Mouse (Mus musculus) MEL (cell line): ENCODE results near the gene Hcfc2. TPM values are rescaled to one million over a fixed set of nuclear protein-coding genes. Genes with fewer than 3 reads are reported as not detected.

Source experiments
- DNase-seq: peaks from one replicate; pipeline ENCODE4 v3.0.0; 2011; ENCODE audit warnings: low read depth, low spot score
- H3K27ac ChIP-seq: 2 replicates; pipeline ENCODE4 v1.5.1; 2012; ENCODE audit warnings: low read depth, mild to moderate bottlenecking, control low read depth, low read length, moderate library complexity; ENCODE audit not compliant: control insufficient read depth
- H3K27me3 ChIP-seq, 2 experiments: fragments of 150-350 bp in 1 of 2; sonication (generic) in 1 of 2; 2 replicates each; pipeline ENCODE4 v1.6.1; 2012; ENCODE audit warnings: low read length in 2 of 2, mild to moderate bottlenecking in 2 of 2, improper control_type of control experiment in 1 of 2, moderate library complexity in 1 of 2; ENCODE audit not compliant: insufficient read depth in 2 of 2, control insufficient read depth in 1 of 2
- H3K36me3 ChIP-seq, 2 experiments: 2 replicates each; pipeline ENCODE4 v1.6.1; 2012 to 2014; ENCODE audit warnings: low read length in 2 of 2, improper control_type of control experiment in 1 of 2, inconsistent platforms in 1 of 2, mild to moderate bottlenecking in 1 of 2; ENCODE audit not compliant: insufficient read depth in 2 of 2, control insufficient read depth in 1 of 2
- H3K4me1 ChIP-seq, 2 experiments: fragments of 150-350 bp in 1 of 2; sonication (generic) in 1 of 2; 2 replicates each; pipeline ENCODE4 v1.6.1; 2012; ENCODE audit warnings: low read length in 2 of 2, improper control_type of control experiment in 1 of 2, mild to moderate bottlenecking in 1 of 2; ENCODE audit not compliant: insufficient read depth in 2 of 2, control insufficient read depth in 1 of 2
- H3K4me3 ChIP-seq, 2 experiments: fragments of 150-350 bp in 1 of 2; sonication (generic) in 1 of 2; 2 replicates each; pipeline ENCODE4 v1.5.1; 2012; ENCODE audit warnings: low read depth in 2 of 2, low read length in 2 of 2, mild to moderate bottlenecking in 2 of 2, moderate library complexity in 2 of 2, control low read depth in 1 of 2, improper control_type of control experiment in 1 of 2; ENCODE audit not compliant: control insufficient read depth in 1 of 2, insufficient read depth in 1 of 2
- H3K79me2 ChIP-seq: 2 replicates; pipeline ENCODE4 v1.6.1; 2012; ENCODE audit warnings: mild to moderate bottlenecking, low read length, moderate library complexity; ENCODE audit not compliant: control insufficient read depth, poor library complexity, insufficient read depth
- H3K9ac ChIP-seq: 2 replicates; pipeline ENCODE4 v1.6.1; 2012; ENCODE audit warnings: low read depth, mild to moderate bottlenecking, control low read depth, low read length, moderate library complexity; ENCODE audit not compliant: control insufficient read depth, poor library complexity, severe bottlenecking
- H3K9me3 ChIP-seq: fragments of 150-350 bp; sonication (generic); replicated peaks from 2 replicates; pipeline ENCODE4 v1.6.1; 2012; ENCODE audit warnings: mild to moderate bottlenecking, low read length, improper control_type of control experiment, moderate library complexity; ENCODE audit not compliant: insufficient read depth
- CHD1 ChIP-seq: IDR thresholded peaks from 2 replicates; pipeline ENCODE4 v1.6.1; 2012; ENCODE audit warnings: low read depth, mild to moderate bottlenecking, inconsistent platforms, low read length, improper control_type of control experiment
- CHD2 ChIP-seq: IDR thresholded peaks from 2 replicates; pipeline ENCODE4 v1.6.1; 2011; ENCODE audit warnings: low read length, improper control_type of control experiment
- CTCF ChIP-seq, 3 experiments: IDR thresholded peaks in 2 of 3; conservative IDR thresholded peaks in 1 of 3; 2 replicates each; pipeline ENCODE4 v1.5.1; 2011 to 2012; ENCODE audit warnings: low read length in 3 of 3, low read depth in 2 of 3, mild to moderate bottlenecking in 2 of 3, improper control_type of control experiment in 1 of 3, inconsistent platforms in 1 of 3, mixed read lengths in 1 of 3, moderate library complexity in 1 of 3; ENCODE audit not compliant: control insufficient read depth in 1 of 3, insufficient read depth in 1 of 3, poor library complexity in 1 of 3, severe bottlenecking in 1 of 3
- E2F4 ChIP-seq: IDR thresholded peaks from 2 replicates; pipeline ENCODE4 v1.6.1; 2011; ENCODE audit warnings: low read depth, low read length, improper control_type of control experiment, borderline replicate concordance
- ELF1 ChIP-seq: IDR thresholded peaks from 2 replicates; pipeline ENCODE4 v1.6.1; 2014; ENCODE audit warnings: low read depth, mild to moderate bottlenecking, inconsistent platforms, low read length, improper control_type of control experiment, moderate library complexity
- EP300 ChIP-seq, 2 experiments: IDR thresholded peaks; 2 replicates each; pipeline ENCODE4 v1.6.1; 2011; ENCODE audit warnings: improper control_type of control experiment in 2 of 2, low read length in 2 of 2, low read depth in 1 of 2, mild to moderate bottlenecking in 1 of 2
- GATA1 ChIP-seq: IDR thresholded peaks from 2 replicates; pipeline ENCODE4 v1.6.1; 2011; ENCODE audit warnings: low read depth, low read length, improper control_type of control experiment
- JUND ChIP-seq: IDR thresholded peaks from 2 replicates; pipeline ENCODE4 v1.6.1; 2011; ENCODE audit warnings: low read depth, mild to moderate bottlenecking, improper control_type of control experiment, low read length
- MAX ChIP-seq: IDR thresholded peaks from 2 replicates; pipeline ENCODE4 v1.6.1; 2011; ENCODE audit warnings: low read length, improper control_type of control experiment
- MEF2A ChIP-seq: IDR thresholded peaks from 2 replicates; pipeline ENCODE4 v1.6.1; 2014; ENCODE audit warnings: low read depth, mild to moderate bottlenecking, inconsistent platforms, low read length, improper control_type of control experiment; ENCODE audit not compliant: poor library complexity, insufficient replicate concordance, severe bottlenecking; ENCODE audit errors: extremely low read depth
- MYB ChIP-seq: IDR thresholded peaks from 2 replicates; pipeline ENCODE4 v1.6.1; 2011; ENCODE audit warnings: mild to moderate bottlenecking, low read depth, low read length, improper control_type of control experiment
- NELFE ChIP-seq: IDR thresholded peaks from 2 replicates; pipeline ENCODE4 v1.6.1; 2011; ENCODE audit warnings: low read depth, low read length, improper control_type of control experiment
- SIN3A ChIP-seq: IDR thresholded peaks from 2 replicates; pipeline ENCODE4 v1.6.1; 2012; ENCODE audit warnings: low read length, improper control_type of control experiment, inconsistent platforms
- SMC3 ChIP-seq: IDR thresholded peaks from 2 replicates; pipeline ENCODE4 v1.6.1; 2011; ENCODE audit warnings: low read depth, low read length, improper control_type of control experiment
- TBP ChIP-seq: IDR thresholded peaks from 2 replicates; pipeline ENCODE4 v1.8.0; 2011; ENCODE audit warnings: low read depth, low read length, improper control_type of control experiment
- UBTF ChIP-seq: IDR thresholded peaks from 2 replicates; pipeline ENCODE4 v1.6.1; 2012; ENCODE audit warnings: low read depth, mild to moderate bottlenecking, inconsistent platforms, low read length, improper control_type of control experiment, moderate library complexity, borderline replicate concordance; ENCODE audit not compliant: insufficient read depth
- USF1 ChIP-seq: IDR thresholded peaks from 2 replicates; pipeline ENCODE4 v1.6.1; 2014; ENCODE audit warnings: low read depth, mild to moderate bottlenecking, inconsistent platforms, low read length, improper control_type of control experiment, moderate library complexity
- USF2 ChIP-seq, 2 experiments: IDR thresholded peaks; 2 replicates each; pipeline ENCODE4 v1.6.1; 2011 to 2012; ENCODE audit warnings: improper control_type of control experiment in 2 of 2, low read length in 2 of 2, borderline replicate concordance in 1 of 2, inconsistent platforms in 1 of 2, low read depth in 1 of 2, mild to moderate bottlenecking in 1 of 2; ENCODE audit not compliant: insufficient read depth in 1 of 2
- ZKSCAN1 ChIP-seq: IDR thresholded peaks from 2 replicates; pipeline ENCODE4 v1.6.1; 2012; ENCODE audit warnings: low read depth, mild to moderate bottlenecking, inconsistent platforms, low read length, improper control_type of control experiment, moderate library complexity
- polyA plus RNA-seq, 2 experiments: library from polyadenylated mRNA; stranded (reverse) in 1 of 2; unstranded in 1 of 2; fragments of >175 nt in 1 of 2; fragments of >200 nt in 1 of 2; gene quantifications; 2 replicates each; pipeline versions ENCODE4 v1.2.1 to v1.2.4; 2012; ENCODE audit warnings: low replicate concordance in 2 of 2, low read depth in 1 of 2; ENCODE audit not compliant: insufficient read length in 2 of 2, insufficient read depth in 1 of 2, missing spikeins in 1 of 2
- total RNA-seq: library from RNA; depleted of rRNA; stranded (reverse); fragments of 300-350 nt; gene quantifications from 2 replicates; pipeline ENCODE4 v1.2.3, GENCODE M21; 2012

Gene Hcfc2
- total and polyA plus RNA-seq, 3 experiments, result 20.9 to 21.0 TPM; not detected in 1

- Histone ChIP-seq H3K27ac (no peak overlapping the region), H3K27me3 (no peaks in the 10 kb centered on the region), H3K4me3 (no peak overlapping the region), H3K9ac (no peak overlapping the region), H3K9me3 (no peaks in the 10 kb centered on the region), H3K4me1 (peaks cover 0 to 6% of the 10 kb centered on the region in 2 experiments; a peak in 1 of 4 replicates), H3K36me3 (peaks cover 0 to 48% of the 10 kb centered on the region in 2 experiments; a peak in 2 of 4 replicates), H3K79me2 (no peaks in the 10 kb centered on the region)
- DNase-seq, result no peak
- no peak for TF ChIP-seq CTCF (IDR thresholded peaks at IDR 0.05 in 2 of 3, conservative IDR thresholded peaks at IDR 0.05 in 1 of 3; ENCODE audit: control insufficient read depth in 1 of 3, insufficient read depth in 1 of 3, low read depth in 2 of 3, low read length in 3 of 3, poor library complexity in 1 of 3, severe bottlenecking in 1 of 3)
- TF ChIP-seq ZKSCAN1, result no peak
- TF ChIP-seq CHD2, result no peak
- TF ChIP-seq UBTF, result no peak
- TF ChIP-seq ELF1, result no peak
- TF ChIP-seq JUND, result no peak
- TF ChIP-seq NELFE, result no peak
- TF ChIP-seq USF2 (IDR thresholded peaks at IDR 0.05; ENCODE audit: borderline replicate concordance in 1 of 2, insufficient read depth in 1 of 2, low read depth in 1 of 2, low read length in 2 of 2), result no peak
These were observed 54.8 kb downstream of the Hcfc2 start for GRCm38 (mm10) chr10:82750778-82751177.

GRCm38 (mm10) chr10:82752921-82753320, 57.0 kb downstream of the Hcfc2 start:
- H3K27me3 ChIP-seq, result no peaks in the 10 kb centered on the region
- H3K79me2 ChIP-seq, result no peaks in the 10 kb centered on the region
- H3K4me1 ChIP-seq, result no peaks in the 10 kb centered on the region
- no peak for DNase-seq
- no peak overlapping the region for H3K4me3 ChIP-seq
- peaks cover 0 to 50% of the 10 kb centered on the region in 2 experiments; a peak in 2 of 4 replicates for H3K36me3 ChIP-seq
- H3K9ac ChIP-seq, result no peak overlapping the region
- no peak for TF ChIP-seq CHD1
- no peak for TF ChIP-seq E2F4
- TF ChIP-seq ELF1, result no peak
- no peak for TF ChIP-seq USF1
- no peak for TF ChIP-seq MEF2A
- no peak for TF ChIP-seq SMC3
- no peak for TF ChIP-seq MYB
- H3K9me3 ChIP-seq, result no peaks in the 10 kb centered on the region
- H3K27ac ChIP-seq, result no peak overlapping the region

- no peak for TF ChIP-seq MAX
- no peak for TF ChIP-seq EP300 (IDR thresholded peaks at IDR 0.05; ENCODE audit: low read depth in 1 of 2, low read length in 2 of 2)
- no peak for TF ChIP-seq GATA1
- no peak for TF ChIP-seq ELF1
- no peak for TF ChIP-seq SIN3A
- no peak for TF ChIP-seq TBP
- no peak overlapping the region for H3K9ac ChIP-seq
These were observed 58.7 kb downstream of the Hcfc2 start for GRCm38 (mm10) chr10:82754642-82755041.

More at GRCm38 (mm10) chr10:82754642-82755041, 58.7 kb downstream of the Hcfc2 start:
- H3K79me2 ChIP-seq, result 0 out of 2 replicates have a peak, but pooled peaks cover 2% of the 10 kb centered on the region
- H3K4me3 ChIP-seq, result no peak overlapping the region
- peaks cover under 1 to 45% of the 10 kb centered on the region in 2 experiments; a peak in 3 of 4 replicates for H3K36me3 ChIP-seq
- no peaks in the 10 kb centered on the region for H3K9me3 ChIP-seq
- no peaks in the 10 kb centered on the region for H3K27me3 ChIP-seq
- H3K27ac ChIP-seq, result no peak overlapping the region
- H3K4me1 ChIP-seq, result peaks cover 0 to under 1% of the 10 kb centered on the region in 2 experiments; a peak in 1 of 4 replicates
- no peak for DNase-seq
